Mouse (Mus musculus) heart, postnatal 36 days (tissue): ENCODE measurements at regions not wholly inside any gene's neighbourhood (a gene's known extent, or its start where the extent isn't known, plus 50 kb on each side); places are given as distances from the start of the nearest gene placed in this dataset.

Source experiments
- DNase-seq, 2 experiments: peaks; one replicate each; pipeline ENCODE4 v3.0.0; 2021 to 2022
- intact Hi-C: fragments of 180-260 bp; cut with DNase I; formaldehyde crosslinking; loops from one replicate; pipeline ENCODE4 v1.15.1; 2025

- DNase-seq = no peak
- intact Hi-C loops = loop anchor here (10.0 kb wide), 1 partner anchor 623 kb away; no protein-coding TSS in a partner anchor
Measured at GRCm38 (mm10) chr6:108717681-108718080, 57.3 kb downstream of the Bhlhe40 start.

- no peak for DNase-seq
Measured at GRCm38 (mm10) chr6:108718887-108719286, 58.5 kb downstream of the Bhlhe40 start.

GRCm38 (mm10) chr6:108719977-108720376 is 59.5 kb downstream of the Bhlhe40 start:
- DNase-seq = no peak
- intact Hi-C loops = loop anchor here (1.0 to 10.0 kb wide), 2 partner anchors 36 to 625 kb away; no protein-coding TSS in a partner anchor

More at GRCm38 (mm10) chr6:108718887-108719286, 58.5 kb downstream of the Bhlhe40 start:
- intact Hi-C loops = loop anchor here (10.0 kb wide), 1 partner anchor 624 kb away; no protein-coding TSS in a partner anchor

GRCm38 (mm10) chr6:108720978-108721377 is 60.5 kb downstream of the Bhlhe40 start:
- no peak for DNase-seq
- intact Hi-C loops = loop anchor here (1.0 kb wide), 1 partner anchor 35 kb away; no protein-coding TSS in a partner anchor

- intact Hi-C loops = no loop called here
- DNase-seq = no peak
Measured at GRCm38 (mm10) chr6:108721557-108721956, 61.1 kb downstream of the Bhlhe40 start.

GRCm38 (mm10) chr6:108723236-108723635 is 59.7 kb upstream of the Arl8b start:
- intact Hi-C loops = no loop called here
- DNase-seq = no peak

- no peak for DNase-seq
- intact Hi-C loops = no loop called here
Measured at GRCm38 (mm10) chr6:108723751-108724150, 59.1 kb upstream of the Arl8b start.

- no peak for DNase-seq
- intact Hi-C loops = no loop called here
Measured at GRCm38 (mm10) chr6:108731107-108731630, 51.7 kb upstream of the Arl8b start.
